Mouse (Mus musculus) spleen, embryonic (tissue): ENCODE data around the gene Slc12a8.

Experiments used
- CTCF ChIA-PET: fragments of 350-600 bp; sonication (Branson Sonifier 250); formaldehyde crosslinking; loops from one replicate; lab custom pipeline; 2022; lab: Charles Lee

Gene Slc12a8

GRCm38 (mm10) chr16:33693553-33693952, 176.4 kb downstream of the Slc12a8 start:
- CTCF ChIA-PET: no interaction called here

- CTCF ChIA-PET: interaction anchor here (0.5 kb wide), 1 partner anchor 314 kb away, joined by 15 read pairs; no protein-coding TSS in a partner anchor
These were observed 179.9 kb downstream of the Slc12a8 start for GRCm38 (mm10) chr16:33696811-33697575.

- CTCF ChIA-PET: no interaction called here
These were observed 180.6 kb downstream of the Slc12a8 start for GRCm38 (mm10) chr16:33697576-33698276.

- CTCF ChIA-PET: interaction anchor here (0.6 kb wide), 1 partner anchor 43 kb away, joined by 3 read pairs; no protein-coding TSS in a partner anchor
These were observed 181.2 kb downstream of the Slc12a8 start for GRCm38 (mm10) chr16:33698277-33698790.

DNA sequence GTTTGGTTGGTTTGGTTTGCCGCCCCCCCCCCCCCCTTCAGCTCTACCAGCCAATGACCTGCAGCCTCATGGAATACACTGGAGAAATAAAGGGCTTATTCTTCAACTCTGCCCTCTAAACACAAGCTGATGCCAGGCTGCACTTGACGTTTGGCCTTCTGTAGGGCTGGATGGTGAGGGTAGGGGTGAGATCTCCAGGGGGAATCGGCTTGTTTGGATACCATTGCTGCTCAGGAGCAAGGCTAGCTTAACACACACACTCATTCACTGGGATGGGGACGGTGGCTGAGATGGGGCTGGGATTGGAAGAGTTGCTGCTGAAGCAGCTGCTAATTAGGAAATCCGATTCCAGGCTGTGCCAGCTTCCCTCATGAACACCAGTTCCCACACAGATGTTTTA, 183.5 kb downstream of the Slc12a8 start:
- CTCF ChIA-PET: interaction anchor here (0.7 kb wide), 1 partner anchor 136 kb away, joined by 6 read pairs; no protein-coding TSS in a partner anchor

GRCm38 (mm10) chr16:33701872-33702271, 184.7 kb downstream of the Slc12a8 start:
- CTCF ChIA-PET: no interaction called here

GRCm38 (mm10) chr16:33704289-33704688, 187.2 kb downstream of the Slc12a8 start:
- CTCF ChIA-PET: interaction anchor here (0.5 kb wide), 1 partner anchor 23 kb away, joined by 4 read pairs; no protein-coding TSS in a partner anchor

- CTCF ChIA-PET: no interaction called here
These were observed 188.1 kb downstream of the Slc12a8 start for GRCm38 (mm10) chr16:33705258-33705657.

DNA sequence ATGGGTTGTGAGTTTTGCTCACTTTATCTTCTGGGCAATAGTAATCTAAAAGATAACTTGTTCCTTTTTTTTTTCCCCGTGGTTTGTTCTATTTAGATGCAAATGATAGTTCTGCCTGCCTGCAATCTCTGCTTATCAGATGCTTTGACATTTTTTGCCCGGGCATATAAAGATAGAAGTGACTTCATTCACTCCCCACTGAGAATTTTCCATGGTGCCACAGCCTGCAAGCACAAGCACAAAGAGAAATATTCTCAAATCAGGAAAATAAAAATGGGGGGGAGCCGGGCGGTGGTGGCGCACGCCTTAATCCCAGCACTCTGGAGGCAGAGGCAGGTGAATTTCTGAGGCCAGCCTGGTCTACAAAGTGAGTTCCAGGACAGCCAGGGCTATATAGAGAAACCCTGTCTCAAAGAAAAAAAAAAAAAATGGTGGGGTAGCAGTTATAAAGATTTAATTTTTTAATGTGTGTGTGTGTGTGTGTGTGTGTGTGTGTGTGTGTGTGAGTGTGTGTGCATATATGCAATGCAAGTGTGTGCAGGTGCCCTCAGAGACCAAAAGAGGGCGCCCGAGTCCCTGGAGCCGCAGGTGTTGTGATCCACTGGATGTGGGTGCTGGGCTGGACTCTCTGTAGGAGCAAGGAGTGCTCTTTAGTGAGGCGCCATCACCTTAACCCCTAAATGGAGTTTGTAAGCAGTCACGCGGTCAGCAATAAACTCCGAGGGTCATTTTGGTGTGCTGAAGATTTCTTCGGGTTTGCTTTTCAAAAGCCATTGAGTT, 189.2 kb downstream of the Slc12a8 start:
- CTCF ChIA-PET: no interaction called here

DNA sequence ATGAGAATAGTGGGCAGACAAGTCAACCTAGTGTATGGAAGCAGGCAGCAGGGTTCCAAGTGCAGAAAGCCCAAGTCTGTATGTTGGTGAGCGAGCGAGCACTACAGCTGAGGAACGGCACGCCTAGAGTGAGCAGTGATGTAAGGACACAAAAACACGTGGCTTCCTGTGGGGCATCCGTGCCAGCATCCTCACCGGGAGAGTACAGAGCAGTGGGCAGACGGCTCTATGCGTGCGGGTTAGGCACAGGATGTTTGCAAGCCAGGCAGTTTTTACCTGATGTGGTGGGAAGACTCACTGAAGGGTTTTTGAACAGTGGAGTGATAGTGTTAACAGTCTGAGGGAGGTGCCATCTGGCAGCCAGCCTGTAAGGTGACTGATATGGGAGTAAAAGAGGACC, 190.9 kb downstream of the Slc12a8 start:
- CTCF ChIA-PET: no interaction called here

GRCm38 (mm10) chr16:33708585-33709397, 191.7 kb downstream of the Slc12a8 start:
- CTCF ChIA-PET: no interaction called here
